Mouse (Mus musculus) heart, postnatal 25 days (tissue): Measurements from ENCODE around the gene Sec31a. TPM values are rescaled to one million over a fixed set of nuclear protein-coding genes. Genes with fewer than 3 reads are reported as not detected.

Experiments used
- DNase-seq: peaks from one replicate; pipeline ENCODE4 v3.0.0; 2022; ENCODE audit warnings: low spot score
- intact Hi-C: fragments of 180-260 bp; cut with DNase I; formaldehyde crosslinking; loops from one replicate; pipeline ENCODE4 v1.15.1; 2025
- total RNA-seq, 2 experiments: library from RNA; stranded (reverse); gene quantifications; 2 replicates each; pipeline ENCODE4 v1.2.3; 2021

Sec31a gene
- total RNA-seq, 2 experiments from 2014 or later = 111 to 116 TPM

- DNase-seq = no peak
- intact Hi-C loops = no loop called here
These were observed 55.7 kb downstream of the Sec31a start for GRCm38 (mm10) chr5:100360296-100360695.

- intact Hi-C loops = no loop called here
These were observed 57.7 kb downstream of the Sec31a start for GRCm38 (mm10) chr5:100358334-100358733.

GRCm38 (mm10) chr5:100354644-100355043 lies 61.4 kb downstream of the Sec31a start:
- intact Hi-C loops = no loop called here
- no peak for DNase-seq

More at GRCm38 (mm10) chr5:100358334-100358733, 57.7 kb downstream of the Sec31a start:
- no peak for DNase-seq

GRCm38 (mm10) chr5:100352986-100353848 lies 62.8 kb downstream of the Sec31a start:
- intact Hi-C loops = no loop called here
- no peak for DNase-seq

- no peak for DNase-seq
- intact Hi-C loops = no loop called here
These were observed 65.1 kb downstream of the Sec31a start for GRCm38 (mm10) chr5:100350907-100351456.

- no peak for DNase-seq
- intact Hi-C loops = no loop called here
These were observed 66.5 kb downstream of the Sec31a start for GRCm38 (mm10) chr5:100349287-100350215.

GRCm38 (mm10) chr5:100345118-100345517 lies 70.9 kb downstream of the Sec31a start:
- DNase-seq = no peak
- intact Hi-C loops = no loop called here

GRCm38 (mm10) chr5:100343087-100343486 lies 72.9 kb downstream of the Sec31a start:
- no peak for DNase-seq
- intact Hi-C loops = no loop called here

- intact Hi-C loops = no loop called here
These were observed 73.6 kb downstream of the Sec31a start for GRCm38 (mm10) chr5:100342422-100342821.

GRCm38 (mm10) chr5:100341042-100341441 lies 75.0 kb downstream of the Sec31a start:
- DNase-seq = no peak
- intact Hi-C loops = no loop called here

More at GRCm38 (mm10) chr5:100342422-100342821, 73.6 kb downstream of the Sec31a start:
- no peak for DNase-seq

GRCm38 (mm10) chr5:100337852-100338251 lies 78.2 kb downstream of the Sec31a start:
- intact Hi-C loops = no loop called here
- no peak for DNase-seq

- no peak for DNase-seq
- intact Hi-C loops = no loop called here
These were observed 79.2 kb downstream of the Sec31a start for GRCm38 (mm10) chr5:100336876-100337275.

GRCm38 (mm10) chr5:100335581-100336080 lies 80.4 kb downstream of the Sec31a start:
- no peak for DNase-seq
- intact Hi-C loops = no loop called here

- intact Hi-C loops = no loop called here
- no peak for DNase-seq
These were observed 81.3 kb downstream of the Sec31a start for GRCm38 (mm10) chr5:100334686-100335085.

- intact Hi-C loops = no loop called here
- DNase-seq = no peak
These were observed 82.2 kb downstream of the Sec31a start for GRCm38 (mm10) chr5:100333607-100334380.

- intact Hi-C loops = no loop called here
- DNase-seq = no peak
These were observed 83.6 kb downstream of the Sec31a start for GRCm38 (mm10) chr5:100332300-100333004.

- DNase-seq = no peak
- intact Hi-C loops = no loop called here
These were observed 84.4 kb downstream of the Sec31a start for GRCm38 (mm10) chr5:100331636-100332035.

GRCm38 (mm10) chr5:100322081-100322480 lies 94.0 kb downstream of the Sec31a start:
- DNase-seq = peak; percentile 5
- intact Hi-C loops = loop anchor here (2.0 to 5.0 kb wide), 2 partner anchors 155 to 251 kb away; no protein-coding TSS in a partner anchor

GRCm38 (mm10) chr5:100317842-100318241 lies 98.2 kb downstream of the Sec31a start:
- intact Hi-C loops = no loop called here
- DNase-seq = no peak
